Mouse (Mus musculus): ENCODE measurements around the gene Chka. TPM values are rescaled to one million over a fixed set of nuclear protein-coding genes. Genes with fewer than 3 reads are reported as not detected.

Chka gene
- total RNA-seq (2021) = 52.0 and 82.2 TPM in 2 replicates
- long read RNA-seq, experiment 1, transcript Chka-201 (12 exons, 2,319 nt) = major isoform, 25 of 42 reads
- long read RNA-seq, experiment 1, transcript Chka-202 (11 exons, 2,549 nt) = minor isoform, 10 of 42 reads
- long read RNA-seq, experiment 1, partial matches to known transcripts = 1 of 42 reads
- long read RNA-seq, experiment 1, other reads (novel, unspliced or antisense) = 2 of 42 reads
- long read RNA-seq, experiment 2, transcript Chka-201 (12 exons, 2,319 nt) = major isoform, 17 of 38 reads
- long read RNA-seq, experiment 2, transcript Chka-202 (11 exons, 2,549 nt) = minor isoform, 14 of 38 reads
- long read RNA-seq, experiment 2, partial matches to known transcripts = 1 of 38 reads
- long read RNA-seq, experiment 2, other reads (novel, unspliced or antisense) = 3 of 38 reads

GRCm38 (mm10) chr19:3851502-3851962, at the start of gene Chka:
Gene Chka (plus strand): TSS chr19:3851773.
- DNase-seq = peak; percentile 98

- no peak for DNase-seq
Measured at GRCm38 (mm10) chr19:3805526-3805925, 46.0 kb upstream of the Chka start.

- DNase-seq = no peak
Measured at GRCm38 (mm10) chr19:3810536-3811233, 40.9 kb upstream of the Chka start.

GRCm38 (mm10) chr19:3814461-3814860, 37.1 kb upstream of the Chka start:
- DNase-seq = peak; percentile 41

- no peak for DNase-seq
Measured at GRCm38 (mm10) chr19:3815824-3816223, 35.7 kb upstream of the Chka start.

- no peak for DNase-seq
Measured at GRCm38 (mm10) chr19:3819080-3819479, 32.5 kb upstream of the Chka start.

- DNase-seq = no peak
Measured at GRCm38 (mm10) chr19:3819899-3820444, 31.6 kb upstream of the Chka start.

GRCm38 (mm10) chr19:3825044-3825443, 26.5 kb upstream of the Chka start:
- no peak for DNase-seq

- DNase-seq = no peak
Measured at GRCm38 (mm10) chr19:3829863-3830262, 21.7 kb upstream of the Chka start.

- peak; percentile 4 for DNase-seq
Measured at GRCm38 (mm10) chr19:3831716-3832115, 19.9 kb upstream of the Chka start.

- peak; percentile 80 for DNase-seq
Measured at GRCm38 (mm10) chr19:3832851-3833353, 18.7 kb upstream of the Chka start.

GRCm38 (mm10) chr19:3834301-3834700, 17.3 kb upstream of the Chka start:
- peak; percentile 3 for DNase-seq

- DNase-seq = no peak
Measured at GRCm38 (mm10) chr19:3836791-3837190, 14.8 kb upstream of the Chka start.

GRCm38 (mm10) chr19:3838931-3839330, 12.6 kb upstream of the Chka start:
- DNase-seq = no peak

- DNase-seq = peak; percentile 11
Measured at GRCm38 (mm10) chr19:3839686-3840085, 11.9 kb upstream of the Chka start.

GRCm38 (mm10) chr19:3840214-3840651, 11.3 kb upstream of the Chka start:
- DNase-seq = peak; percentile 3

GRCm38 (mm10) chr19:3840685-3841084, 10.9 kb upstream of the Chka start:
- DNase-seq = no peak

- DNase-seq = peak; percentile 17
Measured at GRCm38 (mm10) chr19:3842359-3843148, 9.0 kb upstream of the Chka start.

- DNase-seq = peak; percentile 2
Measured at GRCm38 (mm10) chr19:3843629-3844028, 7.9 kb upstream of the Chka start.

GRCm38 (mm10) chr19:3844836-3845235, 6.7 kb upstream of the Chka start:
- no peak for DNase-seq

GRCm38 (mm10) chr19:3845339-3845738, 6.2 kb upstream of the Chka start:
- no peak for DNase-seq

GRCm38 (mm10) chr19:3845803-3846406, 5.7 kb upstream of the Chka start:
- DNase-seq = peak; percentile 57

Measured in adrenal gland, postnatal 14 days (tissue).